Mouse (Mus musculus) cerebellum, postnatal 36 days (tissue): ENCODE measurements around the gene Akt1.
A peak's percentile ranks its signal among the peaks of the same experiment; 100 is the strongest.

Source experiments
- DNase-seq, 2 experiments: peaks; one replicate each; pipeline ENCODE4 v3.0.0; 2021 to 2022; ENCODE audit warnings: mixed read lengths in 2 of 2

Akt1 gene

DNA sequence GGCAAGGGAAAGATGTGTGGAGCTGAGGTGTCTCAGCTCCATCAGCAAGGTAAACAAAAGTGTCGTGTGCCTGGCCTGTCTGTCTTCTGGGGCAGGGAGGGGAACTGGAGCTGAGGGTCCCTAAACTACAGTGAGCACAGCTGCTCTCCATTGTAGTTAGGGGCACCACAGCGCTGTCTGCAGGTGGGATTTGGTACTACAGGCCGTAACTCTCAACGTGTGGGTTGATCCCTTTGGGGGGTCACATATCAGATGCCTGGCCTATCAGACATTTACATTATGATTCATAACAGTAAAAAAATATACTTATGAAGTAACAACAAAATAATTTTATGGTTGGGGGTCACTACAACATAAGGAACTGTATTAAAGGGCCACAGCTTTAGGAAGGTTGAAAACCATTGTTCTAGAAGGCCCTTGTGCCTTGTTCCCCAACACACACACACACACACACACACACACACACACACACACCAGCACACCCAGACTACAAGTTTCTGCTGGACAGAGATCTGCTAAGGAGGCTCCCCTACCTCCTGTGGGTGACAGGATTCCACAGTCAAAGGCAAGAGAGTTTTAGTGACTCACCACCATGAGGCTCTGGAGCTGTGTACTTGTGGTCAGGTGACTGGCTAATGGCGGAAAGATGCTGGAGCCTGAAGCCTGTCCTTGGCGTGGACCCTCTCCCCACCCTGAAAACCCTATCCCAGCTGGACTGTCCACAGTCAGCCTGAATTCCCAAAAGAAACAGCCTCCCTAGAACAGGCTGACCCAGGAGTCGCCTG lies 47.4 kb downstream of the Akt1 start:
- no peak for DNase-seq

DNA sequence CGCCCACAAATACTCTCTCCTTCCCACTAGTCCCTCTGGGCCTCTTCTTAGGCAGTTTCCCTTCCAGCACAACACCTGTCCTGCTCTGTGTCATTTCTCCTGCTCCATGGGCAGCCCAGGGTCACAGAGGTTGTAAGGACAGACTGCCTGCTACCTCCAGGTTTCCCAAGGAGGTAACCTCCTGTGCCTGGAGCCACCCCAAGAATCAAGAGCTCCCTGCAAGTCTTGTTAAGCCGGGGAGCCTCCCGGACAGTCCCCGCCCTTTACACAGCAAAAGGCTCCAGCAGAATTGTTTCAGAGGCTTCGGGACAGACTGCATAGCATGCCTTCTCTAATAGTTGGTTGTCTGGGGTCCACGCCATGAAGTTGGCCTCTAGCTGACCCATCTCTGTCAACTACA lies 48.2 kb downstream of the Akt1 start:
- DNase-seq = no peak

DNA sequence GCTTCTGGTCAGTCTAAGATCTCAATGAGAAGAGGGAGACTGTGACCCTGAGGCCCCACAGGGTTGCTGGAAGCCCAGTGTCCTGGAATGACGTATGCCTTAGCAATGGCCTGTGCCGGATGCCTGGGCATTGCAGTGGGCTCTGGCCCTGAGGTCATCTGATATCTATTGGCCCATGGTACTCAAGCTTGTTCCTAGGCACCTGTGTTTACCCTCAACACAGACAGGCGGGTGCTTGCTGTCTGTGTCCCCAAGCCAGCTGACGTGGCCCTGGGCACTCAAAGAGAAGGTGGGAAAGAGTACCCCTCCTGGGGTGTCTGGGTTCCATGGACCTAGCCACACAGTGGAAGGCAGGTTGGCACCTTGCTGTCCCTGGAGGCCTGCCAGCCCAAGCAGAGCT lies 49.0 kb downstream of the Akt1 start:
- DNase-seq = no peak

DNA sequence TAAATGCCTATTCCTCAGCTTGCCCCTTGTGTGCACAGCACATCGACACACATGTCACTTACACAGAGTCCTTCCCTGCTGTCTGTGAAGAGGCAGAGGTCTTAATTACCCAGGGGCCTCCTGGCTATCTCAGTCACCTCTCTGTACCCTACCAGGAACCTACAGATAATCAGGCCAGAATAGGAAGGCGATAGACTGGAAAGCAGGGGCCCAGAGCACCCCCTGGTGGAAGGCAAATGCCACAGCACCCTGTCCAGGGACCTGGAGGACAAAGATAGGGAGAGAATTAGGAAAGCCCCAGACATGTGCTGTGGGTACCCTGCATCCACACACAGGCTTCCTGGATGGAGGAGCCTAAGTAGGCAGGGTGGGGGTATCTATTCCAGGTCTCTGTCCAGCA lies 50.9 kb downstream of the Akt1 start:
- DNase-seq = peak; percentile 65 to 67

DNA sequence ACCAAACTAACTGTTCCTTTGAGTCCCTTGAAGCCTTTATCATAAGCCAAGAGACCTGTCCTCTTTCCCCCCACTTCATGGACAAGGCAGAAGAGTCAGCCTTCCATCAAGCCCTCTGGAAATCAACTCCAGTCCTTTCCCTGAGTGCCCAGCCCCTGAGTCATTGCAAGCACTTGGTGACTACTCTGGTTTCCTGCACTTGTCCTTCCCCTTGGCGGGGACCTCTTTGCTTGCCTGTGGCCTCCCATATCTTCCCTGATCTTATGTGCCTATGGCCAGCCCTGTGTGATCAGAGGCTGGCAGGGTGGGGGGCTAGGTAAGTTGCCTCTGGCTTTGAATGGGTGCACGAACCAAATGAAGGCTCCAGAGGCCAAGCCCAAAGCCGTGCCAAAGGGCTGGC lies 52.8 kb downstream of the Akt1 start:
- no peak for DNase-seq

DNA sequence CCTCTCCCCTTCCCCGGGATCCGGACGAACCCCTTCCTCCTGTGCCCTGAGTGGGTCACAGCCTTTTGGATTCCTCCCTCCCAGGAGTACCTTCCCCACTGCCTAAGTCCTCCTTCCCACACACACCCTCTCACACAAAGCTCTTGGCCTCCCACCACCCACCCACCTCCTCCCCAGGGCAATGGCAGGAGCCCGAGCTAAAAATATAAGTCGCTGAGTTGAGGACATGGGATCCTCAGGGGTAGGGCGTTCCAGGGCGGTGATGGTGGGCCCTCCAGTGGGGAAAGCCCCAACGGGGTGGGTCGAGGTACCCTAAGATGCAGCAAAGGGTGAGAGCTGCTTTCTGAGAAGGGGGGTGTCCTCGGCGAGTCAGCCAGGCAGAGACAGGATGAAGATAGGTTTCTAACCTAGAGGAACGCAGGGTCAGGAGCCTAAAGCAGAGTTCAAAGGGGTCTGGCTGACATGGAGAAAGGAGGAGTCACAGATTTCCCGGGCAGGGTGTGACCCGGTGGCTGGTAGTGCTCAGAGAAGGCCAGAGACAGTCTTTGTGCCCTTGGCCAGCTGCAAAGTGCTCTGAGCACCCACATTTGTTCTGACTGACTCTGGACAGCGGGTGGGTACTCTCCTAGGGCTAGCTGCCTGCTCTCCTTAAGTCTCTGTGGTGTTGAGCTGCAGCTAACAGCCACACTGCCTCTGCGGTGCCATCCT lies 54.2 kb downstream of the Akt1 start:
- DNase-seq = no peak

DNA sequence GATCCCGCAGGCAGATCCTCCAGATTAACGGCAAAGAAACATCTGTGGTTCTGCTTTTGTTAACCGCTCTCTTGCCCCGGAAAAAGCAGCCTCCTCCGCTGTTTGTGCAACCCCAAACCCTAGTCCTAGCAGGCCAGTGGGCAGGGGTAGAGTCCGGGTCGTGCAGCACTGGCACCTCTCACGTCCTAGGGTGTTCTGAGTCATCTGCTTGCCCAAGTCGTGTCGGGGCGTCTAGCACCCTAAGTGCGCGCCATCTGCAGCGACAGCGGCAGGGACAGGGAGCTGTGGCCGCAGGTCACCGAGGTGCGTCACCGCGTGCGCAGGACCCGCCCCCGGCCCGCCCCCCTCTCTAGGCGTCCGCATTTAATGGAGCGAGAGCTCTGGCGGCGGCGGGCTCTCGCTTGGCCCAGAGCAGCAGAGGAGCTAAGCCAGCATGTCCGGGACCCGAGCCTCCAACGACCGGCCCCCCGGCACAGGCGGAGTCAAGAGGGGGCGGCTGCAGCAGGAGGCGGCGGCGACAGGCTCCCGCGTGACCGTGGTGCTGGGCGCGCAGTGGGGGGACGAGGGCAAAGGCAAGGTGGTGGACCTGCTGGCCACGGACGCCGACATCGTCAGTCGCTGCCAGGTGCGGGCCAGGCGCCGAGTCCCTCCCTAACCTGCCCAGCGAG lies 54.9 kb downstream of the Akt1 start, which contains the start of gene Adssl1:
Gene Adssl1, plus strand, starts transcription at position 360 of the 668 bp plus-strand sequence.
- DNase-seq = peak; percentile 35 to 42

DNA sequence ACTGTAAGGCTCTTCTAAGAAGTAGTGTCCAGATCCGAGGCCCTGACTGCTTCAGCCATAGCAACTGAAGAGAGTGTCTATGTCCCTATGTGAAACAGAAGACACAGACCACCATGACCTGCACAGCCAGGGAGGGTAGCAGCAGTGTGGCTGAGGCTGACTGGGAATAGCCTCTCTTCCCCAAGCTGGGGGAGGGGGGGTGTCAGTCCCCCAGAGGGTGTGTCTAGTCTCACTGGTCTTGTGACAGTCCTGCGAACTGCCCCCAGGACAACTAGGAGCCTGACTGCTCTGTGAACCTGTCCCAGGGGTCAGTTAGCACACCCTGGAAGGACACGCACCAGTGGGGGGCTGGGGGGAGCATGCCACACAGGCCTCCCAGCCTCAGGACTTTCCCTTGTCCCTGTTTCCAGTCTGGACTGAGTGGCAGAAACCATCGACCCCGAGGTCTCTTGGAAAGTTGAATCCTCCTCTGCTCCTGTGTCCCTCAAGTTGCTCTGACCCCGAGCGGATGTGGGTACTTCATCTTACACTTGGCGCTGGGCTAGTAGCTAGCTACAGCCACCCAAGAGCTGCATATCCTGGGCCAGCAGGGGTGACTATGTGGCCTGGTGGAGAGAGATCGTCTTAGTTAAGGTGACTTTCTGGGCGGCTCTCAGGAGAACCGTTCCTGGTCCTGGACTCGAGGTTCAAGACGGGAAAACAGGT lies 55.6 kb downstream of the Akt1 start:
- no peak for DNase-seq

DNA sequence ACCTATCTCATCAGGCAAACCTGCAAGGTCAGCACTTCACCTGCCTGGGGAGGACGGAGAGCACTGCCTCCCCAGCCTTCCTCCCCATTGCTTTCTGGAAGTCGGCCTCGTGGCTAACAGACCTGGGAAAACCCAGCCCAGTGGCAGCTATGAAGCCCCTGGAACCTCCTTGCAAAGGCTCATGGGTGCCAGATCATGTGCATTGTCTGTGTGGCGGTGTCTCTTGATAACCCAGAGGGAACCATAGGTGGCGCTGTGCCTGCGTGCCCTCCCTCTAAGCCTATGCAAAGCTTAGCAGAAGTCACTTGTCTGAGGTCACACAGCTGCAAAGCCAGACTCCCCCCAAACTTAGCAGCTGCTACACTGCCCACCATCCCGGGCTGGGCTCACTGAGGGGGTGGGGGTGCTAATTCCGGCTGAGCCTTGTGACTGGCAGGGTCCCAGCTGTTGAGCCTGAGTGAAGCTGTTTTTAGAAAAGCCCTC lies 56.7 kb downstream of the Akt1 start:
- DNase-seq = peak in 1 of 2 experiments; percentile 26

DNA sequence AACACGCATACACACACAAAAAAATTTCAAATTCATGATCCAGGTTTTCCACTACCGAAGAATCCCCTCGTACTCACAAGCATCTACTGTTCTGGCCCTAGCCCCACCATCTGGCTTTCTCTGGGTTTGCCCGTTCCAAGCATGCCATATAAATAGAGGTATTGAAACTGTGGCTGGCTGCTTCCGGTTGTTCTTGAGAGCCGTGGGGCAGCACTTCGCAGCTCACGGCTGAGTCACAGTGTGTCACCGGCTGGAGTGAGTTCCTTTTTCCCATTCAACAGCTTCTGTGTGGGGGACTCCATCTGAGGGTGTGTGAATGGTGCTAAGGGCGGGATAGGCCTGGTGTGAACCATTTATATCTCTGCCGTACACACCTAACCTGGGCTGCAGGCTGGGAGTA lies 57.5 kb downstream of the Akt1 start:
- DNase-seq = no peak

DNA sequence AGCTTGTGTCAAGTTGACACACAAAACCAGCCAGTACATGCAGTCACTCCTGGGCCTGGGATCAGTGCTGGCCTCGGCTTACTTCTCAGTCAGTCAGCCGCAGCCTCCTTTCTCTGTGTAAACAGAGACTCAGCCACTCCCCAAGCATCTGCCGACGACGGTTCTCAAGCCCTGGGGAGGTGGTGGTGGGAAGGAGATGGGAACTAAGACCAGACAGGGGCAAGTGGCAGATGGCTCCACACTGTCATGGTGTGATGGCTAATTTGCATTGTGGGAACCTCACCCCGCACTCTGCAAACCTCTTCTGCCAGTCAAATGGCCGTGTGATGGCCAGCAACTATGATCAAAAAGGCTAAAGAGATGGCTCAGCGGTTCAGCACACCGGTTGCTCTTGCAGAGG lies 58.0 kb downstream of the Akt1 start:
- no peak for DNase-seq

DNA sequence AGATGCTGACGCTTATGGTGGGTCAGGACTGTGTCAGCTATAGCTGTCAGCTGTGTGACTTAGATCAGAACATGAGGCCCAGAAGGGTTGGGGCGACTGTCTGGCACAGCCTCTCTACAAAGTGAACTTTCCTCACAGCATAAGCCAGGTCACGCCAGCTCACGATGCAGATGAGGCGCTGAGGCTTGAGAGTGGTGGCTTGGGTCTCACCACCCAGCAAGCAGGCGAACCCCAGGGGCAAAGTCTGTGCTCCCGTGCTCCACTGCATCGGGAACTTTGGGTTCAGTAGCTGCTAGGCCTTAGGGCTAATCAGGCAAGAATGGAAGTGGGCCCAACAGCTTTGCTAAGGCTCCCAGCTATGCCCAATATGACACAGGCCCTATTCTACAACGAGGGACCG lies 65.7 kb downstream of the Akt1 start:
- DNase-seq = no peak

DNA sequence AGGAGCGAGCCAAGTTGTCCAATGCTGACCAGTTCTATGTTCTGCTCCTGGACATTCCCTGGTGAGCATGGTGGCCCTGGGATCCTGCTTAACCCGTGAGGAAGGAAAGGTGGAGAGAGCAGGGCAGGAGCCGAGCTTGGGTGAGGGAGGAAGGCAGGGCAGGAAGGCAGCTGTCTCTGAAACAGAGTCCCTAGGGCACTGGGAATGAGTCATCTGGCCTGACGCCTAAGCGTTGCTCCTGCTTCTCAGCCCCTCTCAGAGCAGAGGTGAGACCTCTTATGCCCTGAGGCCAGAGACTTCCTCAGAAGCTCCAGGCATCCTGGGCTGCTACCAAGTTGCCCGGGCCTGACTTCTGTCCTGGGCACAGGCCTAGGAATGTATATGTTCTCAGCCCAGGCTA lies 67.7 kb downstream of the Akt1 start:
- DNase-seq = no peak

DNA sequence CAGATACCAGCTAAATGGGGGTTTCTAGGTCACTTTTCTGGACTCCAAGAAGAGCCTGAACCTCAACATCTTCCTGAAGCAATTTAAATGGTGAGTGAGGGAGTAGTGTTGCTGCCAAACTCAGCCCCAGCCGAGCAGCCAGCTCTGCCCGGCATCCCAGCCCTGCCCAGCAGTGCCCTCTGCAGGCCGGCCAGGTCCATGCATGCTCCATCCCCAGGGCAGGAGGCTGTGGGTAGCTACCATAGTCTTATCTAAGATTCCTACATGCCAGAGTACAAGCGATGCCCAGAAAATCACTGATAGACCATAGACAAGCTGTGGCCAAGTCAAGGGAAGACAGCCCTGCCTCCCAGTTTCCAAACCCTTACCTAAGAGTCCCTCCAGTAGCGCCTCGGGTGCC lies 68.9 kb downstream of the Akt1 start:
- peak; percentile 77 to 80 for DNase-seq

DNA sequence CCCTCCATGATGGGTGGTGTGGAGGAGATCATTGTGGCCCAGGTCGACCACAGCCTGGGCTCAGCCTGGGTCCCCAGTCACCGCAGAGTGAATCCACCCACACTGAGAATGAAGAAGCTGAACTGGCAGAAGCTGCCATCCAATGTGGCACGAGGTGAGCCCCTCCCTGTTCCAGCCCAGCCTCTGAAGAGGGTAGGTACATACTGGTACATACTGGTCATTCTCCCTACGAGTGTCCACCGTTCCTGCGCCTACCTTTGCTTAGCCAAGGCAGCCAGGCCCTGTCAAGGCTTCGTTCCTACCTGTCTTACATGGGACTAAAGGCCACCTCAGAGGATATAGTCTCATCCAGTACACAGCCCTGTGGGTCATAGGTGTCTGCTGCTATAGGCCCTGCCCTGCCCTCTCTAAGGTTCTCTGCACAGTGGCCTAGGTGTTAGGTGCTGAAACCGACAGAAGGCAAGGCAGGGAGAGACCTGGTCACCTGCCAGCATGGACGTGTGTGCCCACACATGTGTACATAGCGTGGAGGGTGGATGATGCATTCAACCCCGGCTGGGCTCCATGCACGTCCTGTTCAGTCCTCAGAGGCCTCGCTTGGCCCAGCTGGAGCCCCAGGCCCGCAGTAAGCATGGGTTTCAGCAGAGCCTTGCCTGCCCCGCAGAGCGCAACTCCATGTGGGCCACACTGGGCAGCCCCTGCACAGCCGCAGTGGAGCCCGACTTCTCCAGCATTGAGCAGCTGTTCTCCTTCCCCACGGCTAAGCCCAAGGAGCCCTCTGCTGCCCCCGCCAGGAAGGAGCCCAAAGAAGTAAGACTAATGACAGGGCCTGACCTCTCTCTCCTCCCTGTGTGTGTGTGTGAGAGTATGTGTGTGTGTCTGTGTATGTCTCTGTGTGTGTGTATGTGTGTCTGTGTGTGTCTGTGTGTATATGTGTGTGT lies 69.7 kb downstream of the Akt1 start:
- DNase-seq = no peak

DNA sequence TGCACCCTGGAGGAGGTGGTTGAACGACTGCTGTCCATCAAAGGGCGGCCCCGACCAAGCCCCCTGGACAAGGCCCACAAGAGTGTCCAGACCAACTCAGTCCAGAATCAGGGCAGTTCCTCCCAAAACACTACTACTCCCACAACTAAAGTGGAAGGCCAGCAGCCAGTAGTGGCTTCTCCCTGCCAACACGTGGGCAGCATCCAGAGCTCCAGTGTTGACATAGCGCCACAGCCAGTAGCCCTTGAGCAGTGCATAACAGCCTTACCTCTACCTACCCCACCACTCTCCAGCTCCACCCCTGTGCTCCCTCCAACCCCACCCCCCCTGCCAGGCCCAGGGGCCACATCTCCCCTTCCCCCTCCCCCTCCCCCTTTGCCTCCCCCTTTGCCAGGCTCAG lies 70.7 kb downstream of the Akt1 start:
- no peak for DNase-seq
